Comparison of ENCODE assay signal across 28 mouse cellular contexts in genomic region chr12:52896785-52897184, GRCm38 (mm10).
A peak's percentile ranks its signal among the peaks of the same experiment; 100 is the strongest.
DNase-seq lines count a peak whose midpoint lies in the region; ATAC-seq and TF ChIP-seq lines count a peak whose summit lies in the region.
"Had no signal": no experiment of that assay in that cellular context is flagged by ENCODE, and none has a peak within 500 bp of the region (broad histone marks: within the 10 kb centered on the region; RNA-seq: fewer than 3 reads in every experiment).

No protein-coding gene starts in this region.

- DNase-seq in cerebellum, adult 18-20 months: peak; percentile 24 to 32
- no peak for DNase-seq in cerebellum, postnatal 36 days
- peak; percentile 44 for DNase-seq in forebrain, embryonic 11.5 days (ENCODE audit: low spot score)
- DNase-seq in forebrain, embryonic 10.5 days (ENCODE audit: extremely low spot score, low spot score): no peak
- DNase-seq in heart, postnatal 4 days: peak; percentile 75
- peak; percentile 51 for DNase-seq in midbrain, postnatal 0 days (ENCODE audit: low spot score)
- DNase-seq in midbrain, embryonic 11.5 days (ENCODE audit: low spot score, missing footprints): no peak
- DNase-seq: adrenal gland, postnatal 14 days; embryo, embryonic 11 days; gastrocnemius, adult 2 months; kidney, adult 2 months; kidney, postnatal 36 days; liver, postnatal 0 days; lung, postnatal 36 days; right cerebral cortex, adult 18-20 months; spleen, adult 18-20 months; thymus, adult 18-20 months; thymus, postnatal 25 days had no signal

- no peak for TF ChIP-seq CTCF in midbrain, postnatal 0 days (IDR thresholded peaks at IDR 0.05)

- H3K4me1 ChIP-seq in forebrain, embryonic 11.5 days (replicated peaks; ENCODE audit: control insufficient read depth, insufficient read depth, low read length): no peaks in the 10 kb centered on the region
- H3K4me1 ChIP-seq in forebrain, embryonic 10.5 days: 0 out of 2 replicates have a peak, but pooled peaks cover 2% of the 10 kb centered on the region
- H3K4me1 ChIP-seq in heart, embryonic 12.5 days (replicated peaks): peaks cover 22% of the 10 kb centered on the region
- no peaks in the 10 kb centered on the region for H3K4me1 ChIP-seq in midbrain, postnatal 0 days (ENCODE audit: insufficient read depth, low read length)
- no peaks in the 10 kb centered on the region for H3K4me1 ChIP-seq in midbrain, embryonic 11.5 days (ENCODE audit: control insufficient read depth, insufficient read depth, low read length)
- H3K4me1 ChIP-seq: intestine, embryonic 15.5 days; liver, embryonic 12.5 days; midbrain, embryonic 12.5 days had no signal

- ATAC-seq in forebrain, embryonic 11.5 days (replicated peaks; ENCODE audit: low FRiP score): no peak
- no peak for ATAC-seq in heart, embryonic 12.5 days (ENCODE audit: insufficient number of reproducible peaks, low FRiP score)
- ATAC-seq in midbrain, postnatal 0 days (ENCODE audit: low FRiP score): no peak
- ATAC-seq in midbrain, embryonic 11.5 days (ENCODE audit: low FRiP score): no peak
- ATAC-seq: intestine, embryonic 15.5 days; liver, embryonic 12.5 days; liver, postnatal 0 days had no signal

- no peak overlapping the region for H3K4me2 ChIP-seq in forebrain, embryonic 11.5 days (ENCODE audit: low read depth, low read length, severe bottlenecking)
- no peak overlapping the region for H3K4me2 ChIP-seq in heart, embryonic 12.5 days
- H3K4me2 ChIP-seq in midbrain, postnatal 0 days (ENCODE audit: low read depth, low read length, poor library complexity, severe bottlenecking): no peak overlapping the region
- no peak overlapping the region for H3K4me2 ChIP-seq in midbrain, embryonic 11.5 days
- H3K4me2 ChIP-seq: embryonic facial prominence, embryonic 12.5 days; hindbrain, embryonic 15.5 days; intestine, embryonic 15.5 days; liver, embryonic 12.5 days; midbrain, embryonic 12.5 days had no signal

- H3K9me3 ChIP-seq in forebrain, embryonic 11.5 days (ENCODE audit: control insufficient read depth, low read length): no peaks in the 10 kb centered on the region
- no peaks in the 10 kb centered on the region for H3K9me3 ChIP-seq in forebrain, embryonic 10.5 days
- H3K9me3 ChIP-seq in heart, embryonic 12.5 days (replicated peaks): no peaks in the 10 kb centered on the region
- no peaks in the 10 kb centered on the region for H3K9me3 ChIP-seq in midbrain, postnatal 0 days (ENCODE audit: low read length)
- no peaks in the 10 kb centered on the region for H3K9me3 ChIP-seq in midbrain, embryonic 11.5 days (ENCODE audit: control insufficient read depth, low read length)
- H3K9me3 ChIP-seq: embryonic facial prominence, embryonic 12.5 days; heart, embryonic 10.5 days; hindbrain, embryonic 15.5 days; intestine, embryonic 15.5 days; liver, embryonic 12.5 days; midbrain, embryonic 12.5 days had no signal

- H3K4me3 ChIP-seq in forebrain, embryonic 11.5 days (ENCODE audit: low read depth, low read length): no peak overlapping the region
- no peak overlapping the region for H3K4me3 ChIP-seq in forebrain, embryonic 10.5 days
- H3K4me3 ChIP-seq in heart, embryonic 12.5 days: no peak overlapping the region
- no peak overlapping the region for H3K4me3 ChIP-seq in midbrain, postnatal 0 days (ENCODE audit: low read depth, low read length)
- H3K4me3 ChIP-seq in midbrain, embryonic 11.5 days (ENCODE audit: low read depth, low read length): no peak overlapping the region
- H3K4me3 ChIP-seq: embryonic facial prominence, embryonic 12.5 days; gastrocnemius, adult 2 months; heart, embryonic 10.5 days; hindbrain, embryonic 15.5 days; intestine, embryonic 15.5 days; layer of hippocampus, adult 2 months; liver, embryonic 12.5 days; midbrain, embryonic 12.5 days had no signal

- WGBS in forebrain, embryonic 11.5 days: 56% methylated on average over 3 of the region's 3 CpGs
- 75% methylated on average over 3 of the region's 3 CpGs for WGBS in forebrain, embryonic 10.5 days
- 39% methylated on average over 3 of the region's 3 CpGs for WGBS in heart, embryonic 12.5 days
- 40% methylated on average over 3 of the region's 3 CpGs for WGBS in midbrain, postnatal 0 days
- 62% methylated on average over 3 of the region's 3 CpGs for WGBS in midbrain, embryonic 11.5 days

- H3K9ac ChIP-seq in forebrain, embryonic 11.5 days (ENCODE audit: low read length): no peak overlapping the region
- no peak overlapping the region for H3K9ac ChIP-seq in heart, embryonic 12.5 days
- no peak overlapping the region for H3K9ac ChIP-seq in midbrain, postnatal 0 days (replicated peaks; ENCODE audit: low read length, poor library complexity, severe bottlenecking)
- no peak overlapping the region for H3K9ac ChIP-seq in midbrain, embryonic 11.5 days (ENCODE audit: low read length)
- H3K9ac ChIP-seq: embryonic facial prominence, embryonic 12.5 days; hindbrain, embryonic 15.5 days; intestine, embryonic 15.5 days; liver, embryonic 12.5 days; liver, postnatal 0 days; midbrain, embryonic 12.5 days had no signal

- H3K27me3 ChIP-seq in forebrain, embryonic 11.5 days (ENCODE audit: control insufficient read depth, insufficient read depth, low read length): no peaks in the 10 kb centered on the region
- H3K27me3 ChIP-seq in forebrain, embryonic 10.5 days (ENCODE audit: poor library complexity, severe bottlenecking): no peaks in the 10 kb centered on the region
- no peaks in the 10 kb centered on the region for H3K27me3 ChIP-seq in heart, embryonic 12.5 days (replicated peaks)
- no peaks in the 10 kb centered on the region for H3K27me3 ChIP-seq in midbrain, postnatal 0 days (ENCODE audit: insufficient read depth, low read length)
- no peaks in the 10 kb centered on the region for H3K27me3 ChIP-seq in midbrain, embryonic 11.5 days (ENCODE audit: control insufficient read depth, insufficient read depth, low read length)
- H3K27me3 ChIP-seq: embryonic facial prominence, embryonic 12.5 days; hindbrain, embryonic 15.5 days; intestine, embryonic 15.5 days; liver, embryonic 12.5 days; midbrain, embryonic 12.5 days had no signal

- H3K36me3 ChIP-seq in forebrain, embryonic 11.5 days (ENCODE audit: control insufficient read depth, insufficient read depth, low read length): no peaks in the 10 kb centered on the region
- no peaks in the 10 kb centered on the region for H3K36me3 ChIP-seq in forebrain, embryonic 10.5 days (replicated peaks)
- no peaks in the 10 kb centered on the region for H3K36me3 ChIP-seq in heart, embryonic 12.5 days
- H3K36me3 ChIP-seq in midbrain, postnatal 0 days (ENCODE audit: insufficient read depth, low read length): no peaks in the 10 kb centered on the region
- H3K36me3 ChIP-seq in midbrain, embryonic 11.5 days (ENCODE audit: control insufficient read depth, insufficient read depth, low read length): no peaks in the 10 kb centered on the region
- H3K36me3 ChIP-seq: embryonic facial prominence, embryonic 12.5 days; G1E; heart, embryonic 10.5 days; hindbrain, embryonic 15.5 days; intestine, embryonic 15.5 days; liver, embryonic 12.5 days; midbrain, embryonic 12.5 days had no signal

- H3K27ac ChIP-seq in forebrain, embryonic 11.5 days (ENCODE audit: low read depth, low read length): no peak overlapping the region
- H3K27ac ChIP-seq in forebrain, embryonic 10.5 days: no peak overlapping the region
- no peak overlapping the region for H3K27ac ChIP-seq in heart, embryonic 12.5 days (ENCODE audit: poor library complexity, severe bottlenecking)
- no peak overlapping the region for H3K27ac ChIP-seq in midbrain, postnatal 0 days (ENCODE audit: low read depth, low read length)
- H3K27ac ChIP-seq in midbrain, embryonic 11.5 days (ENCODE audit: low read depth, low read length): no peak overlapping the region
- H3K27ac ChIP-seq: embryonic facial prominence, embryonic 12.5 days; gastrocnemius, adult 2 months; heart, embryonic 10.5 days; hindbrain, embryonic 15.5 days; intestine, embryonic 15.5 days; layer of hippocampus, adult 2 months; liver, embryonic 12.5 days; midbrain, embryonic 12.5 days; stomach, postnatal 0 days had no signal

Comparison
In these comparisons a context has a peak if more than half of its experiments do, and no peak if none do; other contexts are left out.
1. DNase-seq: peak in cerebellum, adult 18-20 months (2 of 2), forebrain, embryonic 11.5 days (single experiment), heart, postnatal 4 days (single experiment) and midbrain, postnatal 0 days (single experiment); none in cerebellum, postnatal 36 days (0 of 2), forebrain, embryonic 10.5 days (single experiment) and midbrain, embryonic 11.5 days (single experiment).